Mouse (Mus musculus): ENCODE data around the gene Syt1. TPM values are rescaled to one million over a fixed set of nuclear protein-coding genes. Genes with fewer than 3 reads are reported as not detected.

Syt1 gene
- polyA plus RNA-seq, 1 experiment from 2014 or later = 0.19 TPM

DNA sequence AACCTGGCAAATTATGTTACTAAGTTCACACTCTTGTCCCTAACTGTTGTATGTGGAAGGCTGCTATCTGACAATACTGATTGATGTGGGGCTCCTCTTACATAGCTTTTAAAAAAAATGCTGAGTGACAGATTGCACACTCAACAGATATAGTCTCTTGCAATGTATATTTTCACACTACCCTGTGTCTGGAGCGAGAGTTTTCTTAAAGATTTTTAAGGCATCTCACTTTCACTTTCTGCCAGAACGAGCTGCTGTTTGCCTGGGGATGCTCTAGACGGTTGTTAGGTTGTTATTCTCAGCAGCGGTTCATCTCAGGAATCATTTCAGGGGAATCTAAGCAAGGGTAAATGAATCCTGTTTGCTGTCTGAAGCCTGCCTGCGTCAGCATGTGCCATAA, 313.7 kb downstream of the Syt1 start:
- no peak for DNase-seq (ENCODE audit: low read depth, low spot score)
- no peak for TF ChIP-seq CTCF (IDR thresholded peaks at IDR 0.05)
- ChIA-PET CTCF (no interaction called here), POLR2A (no interaction called here)
- no peak for ATAC-seq
- in situ Hi-C loops (cut with MboI; ENCODE audit: low pct_unique_long_range_greater_than_20kb) = no loop called here
- H3K27me3 ChIP-seq = peaks cover 4% of the 10 kb centered on the region

- ChIA-PET CTCF (interaction anchor here (0.9 kb wide), 1 partner anchor 8 kb away, joined by 3 read pairs; no protein-coding TSS in a partner anchor), POLR2A (no interaction called here)
- ATAC-seq (no peak), DNase-seq (ENCODE audit: low read depth, low spot score) (no peak)
- in situ Hi-C loops (cut with MboI; ENCODE audit: low pct_unique_long_range_greater_than_20kb) = no loop called here
- peaks cover 4% of the 10 kb centered on the region for H3K27me3 ChIP-seq
- no peak for TF ChIP-seq CTCF (IDR thresholded peaks at IDR 0.05)
Observed at GRCm38 (mm10) chr10:108690954-108691353, 319.8 kb downstream of the Syt1 start.

- ATAC-seq = no peak
- H3K27me3 ChIP-seq = no peaks in the 10 kb centered on the region
- CTCF ChIA-PET = no interaction called here
- POLR2A ChIA-PET = no interaction called here
- in situ Hi-C loops (cut with MboI; ENCODE audit: low pct_unique_long_range_greater_than_20kb) = no loop called here
- TF ChIP-seq CTCF (IDR thresholded peaks at IDR 0.05) = no peak
- no peak for DNase-seq (ENCODE audit: low read depth, low spot score)
Observed at GRCm38 (mm10) chr10:108686696-108687095, 324.1 kb downstream of the Syt1 start.

GRCm38 (mm10) chr10:108679675-108680390, 330.9 kb downstream of the Syt1 start:
- DNase-seq (ENCODE audit: low read depth, low spot score) (no peak), ATAC-seq (no peak)
- no peaks in the 10 kb centered on the region for H3K27me3 ChIP-seq
- in situ Hi-C loops (cut with MboI; ENCODE audit: low pct_unique_long_range_greater_than_20kb) = no loop called here
- no peak for TF ChIP-seq CTCF (IDR thresholded peaks at IDR 0.05)
- CTCF ChIA-PET = no interaction called here
- POLR2A ChIA-PET = interaction anchor here (0.5 kb wide), 1 partner anchor 111 kb away, joined by 3 read pairs; no protein-coding TSS in a partner anchor

DNA sequence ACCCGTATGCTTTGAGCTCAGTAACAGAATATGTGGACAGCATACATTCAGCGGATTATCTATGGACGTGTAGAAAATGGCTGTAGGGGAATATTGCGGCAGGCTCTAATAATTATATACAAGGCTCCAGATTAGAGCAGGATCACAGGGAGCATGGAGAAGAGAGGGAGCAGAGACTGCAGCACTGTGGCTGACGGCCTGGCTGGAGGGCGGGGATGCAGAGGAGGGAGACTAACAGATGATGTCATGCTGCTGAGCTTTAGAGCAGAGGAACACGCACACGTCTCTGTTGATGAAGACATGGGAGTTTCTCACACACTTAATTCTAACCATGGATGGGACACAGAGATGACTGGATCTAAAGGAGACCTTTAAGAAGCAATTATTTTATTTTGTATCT, 333.7 kb downstream of the Syt1 start:
- TF ChIP-seq CTCF (IDR thresholded peaks at IDR 0.05) = no peak
- in situ Hi-C loops (cut with MboI; ENCODE audit: low pct_unique_long_range_greater_than_20kb) = no loop called here
- H3K27me3 ChIP-seq = no peaks in the 10 kb centered on the region
- ATAC-seq (no peak), DNase-seq (ENCODE audit: low read depth, low spot score) (no peak)
- ChIA-PET CTCF (no interaction called here), POLR2A (no interaction called here)

GRCm38 (mm10) chr10:108668944-108669343, 341.8 kb downstream of the Syt1 start:
- no peak for ATAC-seq
- POLR2A ChIA-PET = no interaction called here
- in situ Hi-C loops (cut with MboI; ENCODE audit: low pct_unique_long_range_greater_than_20kb) = no loop called here
- no peak for DNase-seq (ENCODE audit: low read depth, low spot score)
- CTCF ChIA-PET = no interaction called here
- no peak for TF ChIP-seq CTCF (IDR thresholded peaks at IDR 0.05)
- no peaks in the 10 kb centered on the region for H3K27me3 ChIP-seq

DNA sequence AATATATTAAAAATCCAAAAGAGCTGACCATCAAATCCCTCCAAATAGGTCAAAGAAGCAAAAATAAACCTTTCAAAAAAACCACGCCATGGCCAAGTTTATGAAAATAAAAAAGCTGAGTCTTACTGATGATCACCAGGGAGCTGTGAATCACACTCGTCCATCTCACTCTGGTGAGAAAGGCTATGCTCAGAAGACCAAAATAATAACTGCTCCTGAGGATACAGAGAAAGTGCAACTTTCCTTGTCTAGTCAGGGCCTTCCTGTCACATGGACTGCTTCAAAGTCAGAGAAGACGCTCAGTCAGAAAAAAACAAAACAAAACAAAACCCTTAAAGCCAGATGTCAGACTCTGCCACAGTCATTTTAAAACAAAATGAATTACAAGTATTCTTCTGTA, 350.5 kb downstream of the Syt1 start:
- no peaks in the 10 kb centered on the region for H3K27me3 ChIP-seq
- TF ChIP-seq CTCF (IDR thresholded peaks at IDR 0.05) = no peak
- CTCF ChIA-PET = interaction anchor here (1.1 to 1.6 kb wide), 4 partner anchors 10 to 25 kb away, joined by 3 to 5 read pairs (median 4); no protein-coding TSS in a partner anchor
- no peak for DNase-seq (ENCODE audit: low read depth, low spot score)
- in situ Hi-C loops (cut with MboI; ENCODE audit: low pct_unique_long_range_greater_than_20kb) = no loop called here
- POLR2A ChIA-PET = interaction anchor here (0.6 kb wide), 1 partner anchor 463 kb away, joined by 3 read pairs; no protein-coding TSS in a partner anchor
- no peak for ATAC-seq

GRCm38 (mm10) chr10:108658300-108658699, 352.5 kb downstream of the Syt1 start:
- H3K27me3 ChIP-seq = no peaks in the 10 kb centered on the region
- POLR2A ChIA-PET = interaction anchor here (0.7 kb wide), 1 partner anchor 115 kb away, joined by 5 read pairs; no protein-coding TSS in a partner anchor
- DNase-seq (ENCODE audit: low read depth, low spot score) (no peak), ATAC-seq (no peak)
- TF ChIP-seq CTCF (IDR thresholded peaks at IDR 0.05) = no peak
- CTCF ChIA-PET = no interaction called here
- in situ Hi-C loops (cut with MboI; ENCODE audit: low pct_unique_long_range_greater_than_20kb) = no loop called here

GRCm38 (mm10) chr10:108657669-108658068, 353.1 kb downstream of the Syt1 start:
- ATAC-seq (no peak), DNase-seq (ENCODE audit: low read depth, low spot score) (no peak)
- no peak for TF ChIP-seq CTCF (IDR thresholded peaks at IDR 0.05)
- ChIA-PET POLR2A (no interaction called here), CTCF (no interaction called here)
- in situ Hi-C loops (cut with MboI; ENCODE audit: low pct_unique_long_range_greater_than_20kb) = no loop called here
- H3K27me3 ChIP-seq = no peaks in the 10 kb centered on the region

DNA sequence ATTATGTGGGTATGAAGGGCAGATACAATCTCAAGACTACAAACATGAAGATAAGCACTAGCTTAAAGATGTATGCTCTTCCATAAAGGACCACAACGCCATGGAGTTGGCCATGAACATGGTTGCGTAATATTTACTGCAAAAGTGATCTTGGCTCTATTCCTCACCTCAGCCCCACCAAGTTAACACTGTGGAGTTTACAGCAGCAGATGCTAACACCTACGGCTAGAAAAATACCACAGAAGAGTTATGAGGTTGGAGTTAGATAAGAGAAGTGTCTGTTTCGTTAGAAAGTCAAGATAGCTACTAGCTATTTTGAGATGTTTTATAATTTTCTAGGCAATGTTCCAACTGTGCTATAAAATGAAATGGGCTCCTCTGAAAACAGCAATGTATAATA, 353.9 kb downstream of the Syt1 start:
- no peak for TF ChIP-seq CTCF (IDR thresholded peaks at IDR 0.05)
- H3K27me3 ChIP-seq = no peaks in the 10 kb centered on the region
- ChIA-PET CTCF (no interaction called here), POLR2A (interaction anchor here (0.6 kb wide), 1 partner anchor 21 kb away, joined by 3 read pairs; no protein-coding TSS in a partner anchor)
- in situ Hi-C loops (cut with MboI; ENCODE audit: low pct_unique_long_range_greater_than_20kb) = no loop called here
- ATAC-seq = no peak
- DNase-seq (ENCODE audit: low read depth, low spot score) = no peak

DNA sequence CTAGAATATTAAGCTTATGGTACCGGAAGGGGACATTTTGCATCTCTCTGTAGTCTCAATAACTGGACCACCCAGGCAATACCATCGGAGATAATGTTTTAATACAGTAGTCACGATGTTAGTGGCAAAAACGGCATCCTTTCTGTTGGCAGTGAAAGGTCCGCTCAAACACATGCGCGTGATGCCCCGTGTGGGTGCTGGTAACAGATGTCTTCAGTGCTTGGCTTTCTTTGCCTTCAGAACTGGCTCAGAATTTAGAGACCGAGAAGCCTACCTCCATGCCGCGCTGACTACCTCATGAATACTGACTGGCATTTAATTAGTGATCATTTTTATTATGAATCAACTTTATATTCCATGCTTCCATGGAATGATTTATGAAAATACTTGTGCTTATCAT, 355.7 kb downstream of the Syt1 start:
- ChIA-PET CTCF (interaction anchor here (1.4 kb wide), 1 partner anchor 14 kb away, joined by 4 read pairs; no protein-coding TSS in a partner anchor), POLR2A (interaction anchor here (1.0 kb wide), 1 partner anchor 17 kb away, joined by 3 read pairs; no protein-coding TSS in a partner anchor)
- H3K27me3 ChIP-seq = no peaks in the 10 kb centered on the region
- no peak for ATAC-seq
- in situ Hi-C loops (cut with MboI; ENCODE audit: low pct_unique_long_range_greater_than_20kb) = no loop called here
- no peak for TF ChIP-seq CTCF (IDR thresholded peaks at IDR 0.05)
- DNase-seq (ENCODE audit: low read depth, low spot score) = no peak

Data from Patski (cell line).